Mouse (Mus musculus): ENCODE results near the gene Srrt.

- TF ChIP-seq CTCF (conservative IDR thresholded peaks at IDR 0.05; ENCODE audit: low read length), result no peak
- TF ChIP-seq POU5F1 (IDR thresholded peaks at IDR 0.05; ENCODE audit: borderline replicate concordance, low read length), result no peak
These were observed 952 bp downstream of the Srrt start for GRCm38 (mm10) chr5:137306439-137307005.

Data from E14TG2a.4 (cell line).